27 mouse cellular contexts compared by ENCODE assay signal in genomic region chr17:78554575-78554974, GRCm38 (mm10). TPM values are rescaled to one million over a fixed set of nuclear protein-coding genes. Genes with fewer than 3 reads are reported as not detected.
"Had no signal": no experiment of that assay in that cellular context is flagged by ENCODE, and none has a peak within 500 bp of the region (broad histone marks: within the 10 kb centered on the region; RNA-seq: fewer than 3 reads in every experiment).

No protein-coding gene starts in this region.

- H3K27me3 ChIP-seq: heart, embryonic 13.5 days; heart, embryonic 15.5 days; hindbrain, embryonic 13.5 days; hindbrain, embryonic 15.5 days; kidney, embryonic 15.5 days; limb, embryonic 12.5 days had no signal

- H3K4me3 ChIP-seq: gastrocnemius, adult 2 months; heart, embryonic 13.5 days; heart, embryonic 15.5 days; hindbrain, embryonic 13.5 days; hindbrain, embryonic 15.5 days; kidney, embryonic 15.5 days; limb, embryonic 12.5 days; liver, embryonic 13.5 days; liver, embryonic 15.5 days had no signal

- H3K9me3 ChIP-seq: heart, embryonic 13.5 days; heart, embryonic 15.5 days; hindbrain, embryonic 13.5 days; hindbrain, embryonic 15.5 days; kidney, embryonic 15.5 days; limb, embryonic 12.5 days; liver, embryonic 13.5 days; liver, embryonic 15.5 days had no signal

- ATAC-seq: forebrain, embryonic 16.5 days; hindbrain, postnatal 0 days; intestine, embryonic 16.5 days had no signal

- H3K9ac ChIP-seq: heart, embryonic 13.5 days; heart, embryonic 15.5 days; hindbrain, embryonic 13.5 days; hindbrain, embryonic 15.5 days; kidney, embryonic 15.5 days; limb, embryonic 12.5 days; liver, embryonic 13.5 days; liver, embryonic 15.5 days had no signal

- DNase-seq: gastrocnemius, adult 2 months; gastrocnemius, postnatal 10 days; gastrocnemius, postnatal 25 days; heart, adult 18-20 months; heart, postnatal 14 days; heart, postnatal 36 days; kidney, adult 2 months; kidney, adult 9 months; kidney, postnatal 14 days; kidney, postnatal 36 days; layer of hippocampus, adult 9-11 months; layer of hippocampus, postnatal 36 days; left cerebral cortex, postnatal 4 days; liver; liver, embryonic 13.5 days had no signal

- H3K4me1 ChIP-seq: heart, embryonic 13.5 days; heart, embryonic 15.5 days; hindbrain, embryonic 15.5 days; kidney, embryonic 15.5 days; liver, embryonic 15.5 days had no signal

- H3K27ac ChIP-seq: gastrocnemius, adult 2 months; heart, embryonic 13.5 days; heart, embryonic 15.5 days; hindbrain, embryonic 13.5 days; hindbrain, embryonic 15.5 days; hindbrain, postnatal 0 days; kidney, embryonic 15.5 days; kidney, postnatal 0 days; limb, embryonic 12.5 days; liver, embryonic 13.5 days; liver, embryonic 15.5 days had no signal

- H3K36me3 ChIP-seq: heart, embryonic 13.5 days; heart, embryonic 15.5 days; hindbrain, embryonic 13.5 days; hindbrain, embryonic 15.5 days; kidney, embryonic 15.5 days; limb, embryonic 12.5 days; liver, embryonic 13.5 days; liver, embryonic 15.5 days had no signal

- H3K4me2 ChIP-seq: heart, embryonic 13.5 days; heart, embryonic 15.5 days; hindbrain, embryonic 13.5 days; hindbrain, embryonic 15.5 days; kidney, embryonic 15.5 days; limb, embryonic 12.5 days; liver, embryonic 11.5 days; liver, embryonic 13.5 days; liver, embryonic 15.5 days had no signal

RNA-seq across cellular contexts. Expression of gene Vit, which starts 46.7 kb away (rescaled TPM):
- polyA plus RNA-seq: heart, embryonic 13.5 days had no signal
